Mouse (Mus musculus) midbrain, embryonic 11.5 days (tissue): ENCODE measurements around the gene Rcn3. TPM values are rescaled to one million over a fixed set of nuclear protein-coding genes. Genes with fewer than 3 reads are reported as not detected.
A peak's percentile ranks its signal among the peaks of the same experiment; 100 is the strongest.
"Not testable (repeated sequence)": the region's sequence is repeated elsewhere in the genome, so short reads cannot be mapped to it uniquely, and the experiment has no call there.

Experiments
- ATAC-seq: fragments of 200-750 bp; cut with Nextera tagmentation; 2 replicates; pipeline ENCODE4 v1.8.0; 2017; ENCODE audit warnings: moderate TSS enrichment, moderate library complexity; ENCODE audit not compliant: low FRiP score
- DNase-seq: peaks from one replicate; pipeline ENCODE4 v3.0.0; 2015; ENCODE audit warnings: low spot score; ENCODE audit errors: missing footprints
- H3K27ac ChIP-seq: fragments of 300-500 bp; sonication (generic); 2 replicates; pipeline ENCODE4 v1.5.1; 2014; ENCODE audit warnings: low read depth, low read length
- H3K27me3 ChIP-seq: fragments of 300-500 bp; sonication (generic); 2 replicates; pipeline ENCODE4 v1.6.1; 2014; ENCODE audit warnings: mild to moderate bottlenecking, low read length, moderate library complexity, mixed read lengths; ENCODE audit not compliant: control insufficient read depth, insufficient read depth
- H3K36me3 ChIP-seq: fragments of 300-500 bp; sonication (generic); 2 replicates; pipeline ENCODE4 v1.6.1; 2014; ENCODE audit warnings: mild to moderate bottlenecking, low read length, moderate library complexity, mixed read lengths; ENCODE audit not compliant: control insufficient read depth, insufficient read depth
- H3K4me1 ChIP-seq: fragments of 300-500 bp; sonication (generic); 2 replicates; pipeline ENCODE4 v1.6.1; 2014; ENCODE audit warnings: low read length; ENCODE audit not compliant: control insufficient read depth, insufficient read depth
- H3K4me2 ChIP-seq: fragments of 300-500 bp; sonication (generic); 2 replicates; pipeline ENCODE4 v1.6.1; 2014; ENCODE audit warnings: mild to moderate bottlenecking, moderate library complexity
- H3K4me3 ChIP-seq: fragments of 300-500 bp; sonication (generic); 2 replicates; pipeline ENCODE4 v1.5.1; 2014; ENCODE audit warnings: low read depth, low read length
- H3K9ac ChIP-seq: fragments of 300-500 bp; sonication (generic); 2 replicates; pipeline ENCODE4 v1.6.1; 2014; ENCODE audit warnings: low read length
- H3K9me3 ChIP-seq: fragments of 300-500 bp; sonication (generic); 2 replicates; pipeline ENCODE4 v1.6.1; 2016; ENCODE audit warnings: low read length; ENCODE audit not compliant: control insufficient read depth
- WGBS: fragments of 180-500 bp; shearing (Covaris S2); extraction: QIAGEN DNeasy Blood & Tissue Kit; methylation state at CpG from one replicate; pipeline ENCODE4 v1.1.7; 2014; 5-methylcytosine and 5-hydroxymethylcytosine counted together
- polyA plus RNA-seq: library from polyadenylated mRNA; unstranded; fragments of >200 nt; fragmentation: Nextera tagmentation; extraction: Ambion mirVana; gene quantifications from 2 replicates; pipeline ENCODE4 v1.2.1, GENCODE M21; 2014

Rcn3 gene
- polyA plus RNA-seq, 1 experiment from 2014 or later, result 121 TPM

DNA sequence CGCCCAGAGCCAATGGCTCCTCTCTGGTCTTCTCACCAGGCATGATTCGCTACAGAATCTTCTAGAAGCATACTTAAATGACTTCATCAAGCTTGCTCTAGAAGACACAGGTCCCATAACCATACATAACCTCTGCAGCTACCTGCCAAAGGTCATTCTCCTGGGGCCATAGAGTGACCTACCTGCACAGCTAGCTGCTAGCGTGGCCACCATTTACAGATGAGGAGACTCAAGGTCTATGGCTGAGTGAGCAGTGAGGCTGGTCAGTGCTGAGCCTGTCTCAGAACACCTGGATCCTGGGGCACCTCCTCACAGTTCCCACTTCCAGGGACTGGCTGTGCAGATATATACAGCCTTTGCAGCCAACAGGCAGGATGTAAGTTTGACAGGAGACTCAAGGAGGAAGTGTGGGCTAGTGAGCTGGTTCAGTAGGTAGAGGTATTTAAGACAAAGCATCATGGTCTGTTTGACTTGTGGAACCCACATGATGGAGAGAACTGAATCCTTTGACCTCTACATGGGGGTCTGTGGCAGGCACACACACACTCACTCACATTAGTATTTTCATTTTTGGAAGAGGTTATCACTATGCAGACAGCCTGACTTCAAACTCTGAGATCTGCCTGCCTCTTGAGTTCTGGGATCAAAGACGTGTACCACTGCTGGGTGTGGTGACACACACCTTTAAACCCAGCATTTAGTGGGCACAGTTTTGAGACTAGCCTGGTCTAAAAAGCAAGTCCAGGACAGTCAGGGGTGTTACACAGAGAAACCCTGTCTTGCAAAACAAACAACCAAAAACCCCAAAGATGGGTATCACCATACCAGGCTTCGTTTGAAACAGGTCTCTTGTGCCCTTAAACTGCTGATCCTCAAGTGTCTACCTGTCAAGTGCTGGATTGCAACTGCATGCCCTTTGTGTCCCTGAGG is 28.0 kb upstream of the Rcn3 start:
- no peak for ATAC-seq
- Histone ChIP-seq H3K9me3 (no peaks in the 10 kb centered on the region), H3K36me3 (peaks cover 27% of the 10 kb centered on the region), H3K9ac (no peak overlapping the region), H3K4me3 (no peak overlapping the region), H3K4me1 (peaks cover 9% of the 10 kb centered on the region), H3K27ac (no peak overlapping the region), H3K27me3 (no peaks in the 10 kb centered on the region), H3K4me2 (no peak overlapping the region)
- 80% methylated on average over 5 of the region's 5 CpGs for WGBS
- DNase-seq, result no peak

DNA sequence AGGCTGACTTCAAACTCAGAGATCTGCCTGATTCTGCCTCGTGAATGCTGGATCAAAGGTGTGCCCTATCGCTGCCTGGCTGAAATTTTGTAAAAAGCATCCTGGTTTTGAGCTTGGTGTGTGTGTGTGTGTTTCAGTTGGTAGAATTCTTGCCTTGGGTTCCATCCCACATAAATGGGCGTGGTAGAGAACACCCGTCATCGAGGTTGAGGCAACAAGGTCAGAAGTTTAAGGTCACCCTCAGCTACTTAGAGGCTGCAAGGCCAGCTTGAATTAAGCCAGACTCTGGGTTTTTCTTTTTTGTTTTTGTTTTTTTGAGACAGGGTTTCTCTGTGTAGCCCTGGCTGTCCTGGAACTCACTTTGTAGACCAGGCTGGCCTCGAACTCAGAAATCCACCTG is 26.3 kb upstream of the Rcn3 start:
- no peak overlapping the region for H3K9ac ChIP-seq
- no peak overlapping the region for H3K4me3 ChIP-seq
- DNase-seq, result no peak
- no peaks in the 10 kb centered on the region for H3K9me3 ChIP-seq
- H3K27me3 ChIP-seq, result no peaks in the 10 kb centered on the region
- no peak overlapping the region for H3K4me2 ChIP-seq
- no peak for ATAC-seq
- peaks cover 27% of the 10 kb centered on the region for H3K36me3 ChIP-seq
- H3K4me1 ChIP-seq, result peaks cover 7% of the 10 kb centered on the region
- 87% methylated on average over 6 of the region's 6 CpGs for WGBS
- H3K27ac ChIP-seq, result no peak overlapping the region

DNA sequence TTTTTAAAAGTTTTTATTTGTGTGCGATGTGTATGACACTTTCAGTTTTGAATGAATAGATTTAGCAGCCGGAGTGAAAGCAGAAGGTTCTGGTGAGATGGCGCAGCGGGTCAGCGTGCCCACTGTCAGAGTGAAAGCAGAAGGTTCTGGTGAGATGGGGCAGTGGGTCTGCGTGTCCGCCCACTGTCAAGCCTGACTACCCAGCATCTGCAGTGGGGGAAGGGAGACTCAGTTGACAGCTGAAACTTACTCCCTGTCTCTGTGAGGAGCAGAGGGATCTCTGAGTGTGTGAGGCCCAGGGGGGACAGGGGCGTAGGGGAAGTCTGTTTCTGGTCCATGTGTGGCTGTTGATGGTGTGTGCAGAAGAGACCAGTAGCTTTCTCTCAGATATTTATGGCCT is 25.5 kb upstream of the Rcn3 start:
- Histone ChIP-seq H3K9ac (no peak overlapping the region), H3K4me2 (no peak overlapping the region), H3K36me3 (peaks cover 22% of the 10 kb centered on the region), H3K27ac (no peak overlapping the region), H3K4me3 (no peak overlapping the region), H3K27me3 (no peaks in the 10 kb centered on the region), H3K9me3 (no peaks in the 10 kb centered on the region), H3K4me1 (no peaks in the 10 kb centered on the region)
- ATAC-seq (no peak), DNase-seq (no peak)
- WGBS, result 79% methylated on average over 8 of the region's 8 CpGs

DNA sequence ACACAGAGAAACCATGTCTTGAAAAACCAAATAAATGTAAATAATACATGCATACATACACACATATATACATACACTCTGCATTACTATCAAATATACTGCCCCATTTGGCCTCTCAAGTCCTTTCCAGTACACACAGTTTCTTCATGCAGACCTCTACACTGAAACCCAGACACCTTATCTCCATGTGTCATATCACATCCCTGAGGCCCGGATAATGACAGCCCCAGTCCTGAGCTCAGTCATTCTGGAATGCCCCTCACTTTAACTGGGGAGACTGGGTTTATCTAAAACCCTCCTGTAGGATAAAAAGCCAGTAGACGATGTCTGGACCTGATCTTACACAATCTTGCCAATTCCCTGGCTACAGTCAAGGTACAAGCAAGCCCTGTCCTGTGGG is 21.5 kb upstream of the Rcn3 start:
- Histone ChIP-seq H3K27ac (no peak overlapping the region), H3K9ac (no peak overlapping the region), H3K9me3 (no peaks in the 10 kb centered on the region), H3K36me3 (no peaks in the 10 kb centered on the region), H3K4me3 (no peak overlapping the region), H3K27me3 (no peaks in the 10 kb centered on the region), H3K4me2 (no peak overlapping the region), H3K4me1 (no peaks in the 10 kb centered on the region)
- DNase-seq (no peak), ATAC-seq (no peak)
- WGBS, result 78% methylated on average over 2 of the region's 2 CpGs

DNA sequence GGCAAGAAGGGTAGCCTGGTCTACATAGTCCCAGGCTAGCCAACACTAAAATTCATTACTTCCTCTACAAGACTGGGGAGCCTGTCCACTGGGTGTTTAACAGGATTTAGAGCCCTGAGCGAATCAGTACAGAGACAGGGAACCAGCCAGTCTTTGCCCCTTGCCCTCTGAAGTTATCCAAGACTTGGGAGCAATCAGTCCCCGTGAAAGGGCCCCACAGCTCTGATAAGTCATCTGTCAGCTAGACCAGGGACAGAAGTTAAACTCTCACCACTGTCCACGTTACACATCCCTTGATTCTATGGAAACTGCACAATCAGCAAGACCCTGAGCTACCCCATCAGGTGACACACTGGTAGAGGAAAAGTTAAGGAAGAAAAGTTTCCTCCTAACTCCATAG is 20.5 kb upstream of the Rcn3 start:
- Histone ChIP-seq H3K4me2 (no peak overlapping the region), H3K4me1 (no peaks in the 10 kb centered on the region), H3K27ac (no peak overlapping the region), H3K36me3 (no peaks in the 10 kb centered on the region), H3K9ac (no peak overlapping the region), H3K9me3 (no peaks in the 10 kb centered on the region), H3K4me3 (no peak overlapping the region), H3K27me3 (no peaks in the 10 kb centered on the region)
- 69% methylated on average over 3 of the region's 3 CpGs for WGBS
- no peak for ATAC-seq
- DNase-seq, result no peak

DNA sequence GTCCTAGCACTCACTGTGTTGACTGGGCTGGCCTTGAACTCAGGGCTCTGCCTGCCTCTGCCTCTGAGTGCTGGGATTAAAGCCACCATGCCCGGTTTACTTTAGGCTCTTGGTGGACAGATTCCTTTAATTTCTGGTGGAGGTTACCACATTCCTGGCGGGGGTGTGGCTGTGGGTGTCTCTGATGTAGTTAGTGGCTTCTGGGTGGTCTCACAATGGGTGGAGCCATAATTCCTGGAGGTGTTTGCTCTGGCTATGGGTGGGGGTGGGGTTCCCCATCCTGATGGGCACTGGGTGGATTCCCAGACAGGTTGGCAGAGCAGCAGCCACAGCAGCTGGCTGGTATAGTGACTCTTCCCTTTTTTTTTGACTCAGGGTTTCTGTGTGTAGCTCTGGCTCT is 19.9 kb upstream of the Rcn3 start:
- Histone ChIP-seq H3K9me3 (no peaks in the 10 kb centered on the region), H3K4me1 (no peaks in the 10 kb centered on the region), H3K9ac (no peak overlapping the region), H3K4me3 (no peak overlapping the region), H3K4me2 (no peak overlapping the region), H3K27me3 (no peaks in the 10 kb centered on the region), H3K27ac (no peak overlapping the region), H3K36me3 (no peaks in the 10 kb centered on the region)
- DNase-seq (no peak), ATAC-seq (no peak)
- WGBS, result 66% methylated on average over 2 of the region's 2 CpGs

DNA sequence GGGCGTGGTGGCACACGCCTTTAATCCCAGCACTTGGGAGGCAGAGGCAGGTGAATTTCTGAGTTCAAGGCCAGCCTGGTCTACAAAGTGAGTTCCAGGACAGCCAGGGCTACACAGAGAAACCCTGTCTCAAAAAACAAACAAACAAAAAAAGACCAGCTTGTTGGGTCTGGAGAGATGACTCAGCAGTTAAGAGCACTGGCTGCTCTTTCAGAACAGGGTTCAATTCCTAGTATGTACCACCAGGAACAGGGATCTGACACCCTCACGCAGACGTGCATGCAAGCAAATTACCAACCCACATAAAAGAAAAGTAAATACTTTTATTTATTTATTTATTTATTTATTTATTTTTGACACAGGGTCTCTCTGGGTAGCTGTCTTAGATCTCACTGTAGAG is 18.1 kb upstream of the Rcn3 start:
- H3K36me3 ChIP-seq, H3K9me3 ChIP-seq, H3K27ac ChIP-seq, H3K4me2 ChIP-seq, H3K4me1 ChIP-seq, H3K27me3 ChIP-seq, ATAC-seq, H3K9ac ChIP-seq, H3K4me3 ChIP-seq: not testable (repeated sequence)
- WGBS, result 88% methylated on average over 4 of the region's 4 CpGs
- peak; percentile 69 for DNase-seq

DNA sequence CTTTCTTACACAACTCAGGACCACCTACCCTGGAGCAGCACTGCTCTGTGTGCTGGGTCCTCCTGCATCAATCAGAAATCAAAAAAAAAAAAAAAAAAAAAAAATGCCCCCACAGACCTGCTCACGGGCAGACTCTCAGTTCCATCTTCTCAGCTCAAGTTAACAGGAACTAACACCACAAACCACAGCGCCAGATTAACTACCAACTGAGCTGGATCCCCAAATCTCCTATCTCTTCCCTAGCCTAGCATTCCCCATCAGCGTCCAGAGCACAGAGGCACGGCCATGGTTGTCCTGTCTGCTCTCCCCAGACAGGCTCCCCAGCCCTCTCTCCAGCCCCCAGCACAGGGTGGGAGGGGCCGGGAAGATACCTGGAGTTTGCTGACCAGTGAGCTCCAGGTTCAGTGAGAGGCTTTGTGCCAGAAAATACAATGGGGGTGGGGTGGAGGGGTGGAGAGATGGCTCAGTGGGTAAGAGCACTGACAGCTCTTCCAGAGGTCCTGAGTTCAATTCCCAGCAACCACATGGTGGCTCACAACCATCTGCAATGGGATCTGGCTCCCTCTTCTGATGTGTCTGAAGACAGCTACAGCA is 15.1 kb upstream of the Rcn3 start:
- DNase-seq (peak; percentile 56), ATAC-seq (no peak)
- H3K9me3 ChIP-seq, result no peaks in the 10 kb centered on the region
- H3K4me3 ChIP-seq, result no peak overlapping the region
- H3K4me2 ChIP-seq, result no peak overlapping the region
- 54% methylated on average over 5 of the region's 5 CpGs for WGBS
- H3K4me1 ChIP-seq, result no peaks in the 10 kb centered on the region
- no peak overlapping the region for H3K27ac ChIP-seq
- no peaks in the 10 kb centered on the region for H3K36me3 ChIP-seq
- no peaks in the 10 kb centered on the region for H3K27me3 ChIP-seq
- no peak overlapping the region for H3K9ac ChIP-seq

DNA sequence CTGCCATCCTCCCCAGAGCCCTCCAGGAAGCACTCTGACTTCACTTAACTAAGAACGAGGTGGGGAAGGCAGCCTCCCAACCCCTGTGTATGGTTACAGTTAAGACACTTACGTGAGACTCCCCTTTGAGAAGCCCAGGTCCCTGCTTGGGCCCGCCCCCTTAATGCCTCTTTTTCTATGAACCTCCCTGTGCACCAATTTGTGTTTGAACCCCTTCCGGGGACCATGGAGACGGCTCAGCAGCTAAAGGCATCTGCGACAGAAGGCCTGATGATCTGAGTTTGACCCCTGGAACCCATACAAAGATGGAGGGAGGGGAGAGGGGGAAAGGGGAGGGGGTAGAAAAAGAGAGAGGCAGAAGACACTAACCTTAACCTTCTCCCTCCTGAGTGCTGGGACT is 14.4 kb upstream of the Rcn3 start:
- ATAC-seq (peak; percentile 54; the same call in 1 of the 2 replicates), DNase-seq (peak; percentile 88)
- H3K9ac ChIP-seq, result no peak overlapping the region
- WGBS, result 18% methylated on average over 6 of the region's 6 CpGs
- no peak overlapping the region for H3K27ac ChIP-seq
- H3K4me2 ChIP-seq, result no peak overlapping the region
- H3K36me3 ChIP-seq, result no peaks in the 10 kb centered on the region
- no peak overlapping the region for H3K4me3 ChIP-seq
- no peaks in the 10 kb centered on the region for H3K27me3 ChIP-seq
- no peaks in the 10 kb centered on the region for H3K9me3 ChIP-seq
- no peaks in the 10 kb centered on the region for H3K4me1 ChIP-seq
